Mouse (Mus musculus) E14TG2a.4 (cell line): ENCODE data around the gene Tsx.

Experiments used
- H3K27me3 ChIP-seq: 2 replicates; pipeline ENCODE4 v1.6.1; 2014; ENCODE audit warnings: low read length, control low read depth; ENCODE audit not compliant: insufficient read depth
- H3K36me3 ChIP-seq: 2 replicates; pipeline ENCODE4 v1.6.1; 2014; ENCODE audit warnings: low read length, control low read depth; ENCODE audit not compliant: insufficient read depth
- H3K4me1 ChIP-seq: replicated peaks from 2 replicates; pipeline ENCODE4 v1.6.1; 2014; ENCODE audit warnings: low read depth, low read length, control low read depth
- H3K4me3 ChIP-seq: replicated peaks from 2 replicates; pipeline ENCODE4 v1.5.1; 2014; ENCODE audit warnings: mild to moderate bottlenecking, low read length
- H3K9me3 ChIP-seq: 2 replicates; pipeline ENCODE4 v1.6.1; 2014; ENCODE audit warnings: low read length, control low read depth
- CTCF ChIP-seq: conservative IDR thresholded peaks from 2 replicates; pipeline ENCODE4 v1.5.1; 2014; ENCODE audit warnings: low read length
- NANOG ChIP-seq: IDR thresholded peaks from 2 replicates; pipeline ENCODE4 v1.6.1; 2014; ENCODE audit warnings: borderline replicate concordance, low read length, mixed read lengths
- POU5F1 ChIP-seq: IDR thresholded peaks from 2 replicates; pipeline ENCODE4 v1.6.1; 2014; ENCODE audit warnings: low read length, borderline replicate concordance

Gene Tsx

GRCm38 (mm10) chrX:103414167-103414566 is at the start of gene Tsx:
Gene Tsx (plus strand): TSS chrX:103414467.
- H3K27me3 ChIP-seq = no peaks in the 10 kb centered on the region
- no peaks in the 10 kb centered on the region for H3K9me3 ChIP-seq
- TF ChIP-seq POU5F1 = no peak
- no peak for TF ChIP-seq CTCF
- no peak for TF ChIP-seq NANOG
- peaks cover 14% of the 10 kb centered on the region for H3K4me1 ChIP-seq
- H3K36me3 ChIP-seq = no peaks in the 10 kb centered on the region
- H3K4me3 ChIP-seq = no peak within 1 kb of the TSS

GRCm38 (mm10) chrX:103366201-103366600 is 48.1 kb upstream of the Tsx start:
- H3K27me3 ChIP-seq = no peaks in the 10 kb centered on the region
- H3K4me1 ChIP-seq = no peaks in the 10 kb centered on the region
- TF ChIP-seq POU5F1 (no peak), CTCF (no peak), NANOG (no peak)
- H3K36me3 ChIP-seq = 0 out of 2 replicates have a peak, but pooled peaks cover 6% of the 10 kb centered on the region
- H3K4me3 ChIP-seq = no peak overlapping the region
- H3K9me3 ChIP-seq = no peaks in the 10 kb centered on the region

- Histone ChIP-seq H3K4me3 (no peak overlapping the region), H3K4me1 (no peaks in the 10 kb centered on the region), H3K9me3 (no peaks in the 10 kb centered on the region), H3K36me3 (0 out of 2 replicates have a peak, but pooled peaks cover 1% of the 10 kb centered on the region), H3K27me3 (no peaks in the 10 kb centered on the region)
- TF ChIP-seq NANOG (no peak), POU5F1 (no peak), CTCF (no peak)
Observed at GRCm38 (mm10) chrX:103368650-103369049, 45.6 kb upstream of the Tsx start.

GRCm38 (mm10) chrX:103371221-103371620 is 43.0 kb upstream of the Tsx start:
- no peak overlapping the region for H3K4me3 ChIP-seq
- H3K9me3 ChIP-seq = no peaks in the 10 kb centered on the region
- no peaks in the 10 kb centered on the region for H3K27me3 ChIP-seq
- TF ChIP-seq CTCF = no peak
- H3K36me3 ChIP-seq = peaks cover 7% of the 10 kb centered on the region; the same call in 1 of the 2 replicates
- no peaks in the 10 kb centered on the region for H3K4me1 ChIP-seq

- Histone ChIP-seq H3K27me3 (no peaks in the 10 kb centered on the region), H3K36me3 (peaks cover 7% of the 10 kb centered on the region; the same call in 1 of the 2 replicates), H3K9me3 (no peaks in the 10 kb centered on the region), H3K4me1 (no peaks in the 10 kb centered on the region), H3K4me3 (no peak overlapping the region)
- TF ChIP-seq CTCF (peak; percentile 33; the same call in 1 of the 2 replicates), POU5F1 (no peak)
Observed at GRCm38 (mm10) chrX:103371627-103372026, 42.6 kb upstream of the Tsx start.

- H3K36me3 ChIP-seq = peaks cover 7% of the 10 kb centered on the region; the same call in 1 of the 2 replicates
- no peaks in the 10 kb centered on the region for H3K4me1 ChIP-seq
- H3K27me3 ChIP-seq = no peaks in the 10 kb centered on the region
- H3K9me3 ChIP-seq = no peaks in the 10 kb centered on the region
- TF ChIP-seq POU5F1 (no peak), NANOG (no peak), CTCF (peak; percentile 14; the same call in 1 of the 2 replicates)
- no peak overlapping the region for H3K4me3 ChIP-seq
Observed at GRCm38 (mm10) chrX:103374250-103374649, 40.0 kb upstream of the Tsx start.

- TF ChIP-seq NANOG = no peak
- TF ChIP-seq CTCF = no peak
- TF ChIP-seq POU5F1 = no peak
- Histone ChIP-seq H3K9me3 (no peaks in the 10 kb centered on the region), H3K4me3 (no peak overlapping the region), H3K4me1 (peaks cover 24% of the 10 kb centered on the region), H3K27me3 (no peaks in the 10 kb centered on the region), H3K36me3 (peaks cover 12% of the 10 kb centered on the region; the same call in 1 of the 2 replicates)
Observed at GRCm38 (mm10) chrX:103384528-103384927, 29.7 kb upstream of the Tsx start.

- H3K4me1 ChIP-seq = peaks cover 12% of the 10 kb centered on the region
- H3K27me3 ChIP-seq = no peaks in the 10 kb centered on the region
- H3K9me3 ChIP-seq = no peaks in the 10 kb centered on the region
- H3K36me3 ChIP-seq = peaks cover 7% of the 10 kb centered on the region; the same call in 1 of the 2 replicates
- no peak overlapping the region for H3K4me3 ChIP-seq
- TF ChIP-seq CTCF (no peak), NANOG (no peak), POU5F1 (no peak)
Observed at GRCm38 (mm10) chrX:103388131-103388530, 26.1 kb upstream of the Tsx start.

- no peaks in the 10 kb centered on the region for H3K27me3 ChIP-seq
- peaks cover 13% of the 10 kb centered on the region for H3K4me1 ChIP-seq
- no peaks in the 10 kb centered on the region for H3K9me3 ChIP-seq
- TF ChIP-seq POU5F1 = no peak
- TF ChIP-seq CTCF = no peak
- no peak for TF ChIP-seq NANOG
- H3K36me3 ChIP-seq = peaks cover 9% of the 10 kb centered on the region; the same call in 1 of the 2 replicates
- H3K4me3 ChIP-seq = no peak overlapping the region
Observed at GRCm38 (mm10) chrX:103393841-103394240, 20.4 kb upstream of the Tsx start.
